Mouse (Mus musculus) cerebellum, postnatal 14 days (tissue): ENCODE measurements at regions not wholly inside any gene's neighbourhood (a gene's known extent, or its start where the extent isn't known, plus 50 kb on each side); places are given as distances from the start of the nearest gene placed in this dataset.
A peak's percentile ranks its signal among the peaks of the same experiment; 100 is the strongest.

Experiments
- DNase-seq, 2 experiments: peaks; one replicate each; pipeline ENCODE4 v3.0.0; 2021; ENCODE audit warnings: mixed read lengths in 2 of 2

- peak in 1 of 2 experiments; percentile 8 for DNase-seq
Observed at GRCm38 (mm10) chr3:102311482-102312225, 107.2 kb upstream of the Vangl1 start.

- no peak for DNase-seq
Observed at GRCm38 (mm10) chr3:102310243-102310642, 105.8 kb upstream of the Vangl1 start.

DNA sequence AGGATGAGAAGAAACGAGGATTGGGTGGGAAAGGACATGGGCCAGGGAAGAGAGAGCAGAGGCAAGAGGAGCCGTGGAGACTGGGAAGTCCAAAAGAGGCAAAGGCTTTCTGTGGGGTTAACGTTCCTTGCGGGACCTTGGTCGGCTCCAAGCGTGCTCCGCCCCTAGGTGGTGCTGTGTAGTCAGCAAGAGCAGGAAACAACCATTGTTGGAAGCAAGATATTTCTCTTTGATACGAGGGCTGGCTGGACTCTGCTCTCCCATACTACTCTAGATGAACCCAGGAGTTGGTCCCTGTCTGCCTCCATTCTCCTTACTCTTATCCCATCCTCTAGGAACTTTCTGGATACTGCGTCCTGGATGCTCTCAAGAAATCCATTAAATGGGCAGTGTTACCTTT is 105.3 kb upstream of the Vangl1 start:
- peak; percentile 83 to 88 for DNase-seq

DNA sequence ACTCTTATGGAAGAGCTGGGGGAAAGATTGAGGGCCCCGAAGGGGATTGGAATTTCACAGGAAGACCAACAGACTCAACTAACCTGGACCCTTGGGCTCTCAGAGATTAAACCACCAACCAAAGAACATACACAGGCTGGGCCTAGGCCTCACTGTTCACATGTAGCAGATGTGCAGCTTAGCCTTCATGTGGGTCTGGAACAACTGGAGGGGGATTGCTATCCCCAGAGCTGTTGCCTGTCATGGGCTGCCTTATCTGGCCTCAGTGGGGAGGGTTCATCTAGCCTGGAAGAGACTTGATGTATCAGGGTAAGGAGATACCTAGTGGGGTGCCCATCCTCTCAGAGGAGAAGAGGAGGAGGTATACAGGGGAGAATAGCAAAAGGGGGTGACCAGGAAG is 103.2 kb upstream of the Vangl1 start:
- no peak for DNase-seq

GRCm38 (mm10) chr3:102292385-102292784 is 87.9 kb upstream of the Vangl1 start:
- DNase-seq = no peak

GRCm38 (mm10) chr3:102281983-102282382 is 77.5 kb upstream of the Vangl1 start:
- no peak for DNase-seq

DNA sequence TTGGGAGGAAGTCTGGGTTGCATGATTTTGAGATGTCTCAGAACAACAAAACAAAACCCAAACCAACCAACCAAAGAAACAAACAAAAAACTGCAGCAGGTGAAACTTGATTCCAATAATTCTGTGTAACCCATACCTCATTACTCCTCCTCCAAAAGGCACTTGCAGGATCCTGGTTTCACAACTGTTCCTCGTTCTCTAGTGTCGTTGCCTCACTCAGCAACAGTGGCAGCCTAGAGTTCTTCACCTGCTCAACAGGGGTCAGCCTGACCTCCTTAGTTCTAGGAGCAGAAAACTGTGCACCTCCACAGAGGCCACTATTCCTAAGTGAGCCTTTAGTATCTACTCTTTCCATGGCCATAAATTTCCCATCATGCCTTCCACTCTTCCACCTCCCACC is 72.3 kb upstream of the Vangl1 start:
- no peak for DNase-seq

GRCm38 (mm10) chr3:102276283-102276682 is 71.8 kb upstream of the Vangl1 start:
- DNase-seq = no peak

GRCm38 (mm10) chr3:102275256-102276022 is 70.9 kb upstream of the Vangl1 start:
- no peak for DNase-seq

DNA sequence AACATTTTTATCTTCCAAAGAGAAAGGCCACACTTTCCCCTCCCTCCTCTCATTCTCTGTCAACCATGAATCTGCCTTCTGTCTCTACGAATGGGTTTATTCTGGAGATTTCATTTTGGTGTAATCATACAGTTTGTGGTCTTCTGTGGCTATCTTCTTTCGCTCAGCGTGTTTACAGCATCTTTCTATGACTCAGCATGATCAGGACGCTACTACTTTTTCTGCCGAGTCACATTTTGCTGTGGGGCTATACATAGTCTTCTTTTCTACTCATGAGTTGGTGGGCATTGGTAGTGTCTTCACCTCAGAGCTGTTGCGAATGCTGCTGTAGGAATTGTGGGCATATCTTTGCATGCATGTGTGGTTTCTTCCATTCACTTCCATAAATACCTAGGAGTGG is 66.3 kb upstream of the Vangl1 start:
- DNase-seq = no peak

DNA sequence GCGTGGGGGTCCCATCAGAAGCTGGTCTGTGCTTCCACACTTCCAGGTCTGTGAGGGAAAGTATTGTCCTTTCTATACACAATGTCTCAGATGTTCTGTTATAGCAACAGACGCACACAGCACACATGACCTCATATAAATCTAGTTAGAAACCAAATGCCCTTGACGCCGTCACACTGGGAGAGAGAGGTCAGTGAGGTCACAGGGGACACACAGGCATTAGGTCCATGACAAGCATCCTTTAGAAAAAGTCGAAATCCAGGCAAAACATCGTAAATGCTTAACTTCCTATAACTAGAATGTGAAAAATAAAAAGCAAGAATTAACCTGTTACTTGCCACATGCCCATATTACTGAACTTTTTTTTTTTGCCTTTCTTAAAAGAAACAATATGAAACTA is 65.8 kb upstream of the Vangl1 start:
- no peak for DNase-seq

- DNase-seq = no peak
Observed at GRCm38 (mm10) chr3:102266136-102266535, 61.6 kb upstream of the Vangl1 start.

DNA sequence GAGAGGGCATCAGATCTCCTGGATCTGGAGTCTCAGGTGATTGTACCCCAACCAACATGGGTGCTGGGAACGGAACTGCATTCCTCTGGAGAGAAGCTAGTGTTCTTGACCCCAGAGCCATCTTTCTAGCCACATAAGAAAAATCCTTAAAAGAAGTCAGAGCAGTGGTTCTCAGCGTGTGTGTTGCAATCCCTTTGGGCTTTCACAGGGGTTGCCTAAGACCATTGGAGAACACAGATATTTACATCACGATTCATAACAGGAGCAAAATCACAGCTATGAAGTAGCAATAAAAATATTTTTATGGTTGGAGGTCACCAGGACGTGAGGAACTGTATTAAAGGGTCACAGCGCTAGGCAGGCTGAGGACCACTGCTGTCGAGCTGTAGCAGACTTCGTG is 60.7 kb upstream of the Vangl1 start:
- no peak for DNase-seq

DNA sequence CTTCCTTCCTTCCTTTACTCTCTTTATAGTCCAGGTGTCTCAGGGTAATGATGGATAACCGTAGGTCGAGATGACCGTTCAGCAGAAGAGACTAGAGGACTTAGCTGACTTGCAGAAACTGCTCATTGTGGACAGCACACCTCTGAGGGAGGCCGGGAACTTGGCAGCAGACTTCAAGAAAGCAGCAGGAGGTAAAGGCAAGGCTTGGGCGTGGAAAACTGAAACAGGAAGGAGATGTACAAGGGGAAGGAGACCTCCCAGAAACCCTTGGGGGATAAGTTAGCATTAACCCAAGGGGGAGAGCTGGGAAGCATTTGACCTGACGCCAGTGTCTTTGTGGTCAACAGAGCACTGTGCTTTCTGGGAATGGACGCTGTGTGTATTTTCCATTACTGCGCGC is 58.8 kb upstream of the Vangl1 start:
- DNase-seq = no peak

DNA sequence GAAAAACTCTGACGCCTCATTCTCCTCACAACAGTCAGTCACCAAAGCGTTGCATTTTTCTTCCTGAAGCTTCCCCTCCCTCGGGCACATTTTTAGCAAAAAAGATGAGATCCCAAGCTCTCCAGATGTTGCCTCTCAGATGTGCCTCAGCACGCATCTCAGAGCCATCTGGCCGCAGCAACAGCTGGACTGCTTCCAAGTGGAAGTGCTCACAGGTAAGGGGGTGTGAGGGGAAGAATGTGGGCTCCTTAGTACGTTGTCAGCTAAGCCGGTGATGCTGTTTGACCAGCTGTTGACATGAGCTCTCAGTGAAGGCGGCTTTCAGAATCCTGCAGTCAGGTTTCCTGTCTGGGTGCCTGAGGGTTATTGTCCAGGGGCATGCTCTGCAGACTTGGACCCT is 58.2 kb upstream of the Vangl1 start:
- no peak for DNase-seq

DNA sequence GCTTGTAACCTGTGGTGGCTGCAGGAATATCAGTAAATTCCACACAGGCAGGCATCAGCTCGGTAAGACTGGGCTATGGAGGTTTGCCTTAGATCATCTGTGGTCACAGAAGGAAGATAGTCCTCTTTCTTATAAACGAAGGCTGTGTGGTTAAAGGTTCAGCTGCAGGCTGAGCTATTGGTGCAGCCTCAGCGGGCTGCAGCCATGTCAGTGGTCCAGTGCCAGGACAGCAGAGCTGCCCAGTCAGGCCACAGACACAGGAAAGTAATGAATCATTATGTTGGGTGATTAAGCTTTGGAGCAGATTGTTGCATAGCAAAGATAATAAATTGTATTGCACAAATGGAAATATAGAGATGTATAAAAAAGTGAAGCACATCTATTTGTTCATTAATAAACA is 57.0 kb upstream of the Vangl1 start:
- DNase-seq = no peak
